Mouse (Mus musculus) heart, embryonic 15.5 days (tissue): Measurements from ENCODE around the gene Plac9b. TPM values are rescaled to one million over a fixed set of nuclear protein-coding genes. Genes with fewer than 3 reads are reported as not detected.
"Not testable (repeated sequence)": the region's sequence is repeated elsewhere in the genome, so short reads cannot be mapped to it uniquely, and the experiment has no call there.

Experiments used
- ATAC-seq: fragments of 200-750 bp; cut with Nextera tagmentation; replicated peaks from 2 replicates; pipeline ENCODE4 v1.8.0; 2017; ENCODE audit warnings: low read depth, moderate TSS enrichment; ENCODE audit not compliant: insufficient number of reproducible peaks, insufficient read depth, low FRiP score
- H3K27ac ChIP-seq: fragments of 300-500 bp; sonication (generic); 2 replicates; pipeline ENCODE4 v1.5.1; 2015; ENCODE audit warnings: mild to moderate bottlenecking, inconsistent platforms
- H3K27me3 ChIP-seq: fragments of 300-500 bp; sonication (generic); 2 replicates; pipeline ENCODE4 v1.6.1; 2015; ENCODE audit warnings: inconsistent platforms
- H3K36me3 ChIP-seq: fragments of 300-500 bp; sonication (generic); 2 replicates; pipeline ENCODE4 v1.6.1; 2015; ENCODE audit warnings: mild to moderate bottlenecking, inconsistent platforms
- H3K4me1 ChIP-seq: fragments of 300-500 bp; sonication (generic); replicated peaks from 2 replicates; pipeline ENCODE4 v1.6.1; 2015; ENCODE audit warnings: inconsistent platforms
- H3K4me2 ChIP-seq: fragments of 300-500 bp; sonication (generic); 2 replicates; pipeline ENCODE4 v1.6.1; 2015; ENCODE audit warnings: inconsistent platforms, mild to moderate bottlenecking, moderate library complexity
- H3K4me3 ChIP-seq: fragments of 300-500 bp; sonication (generic); 2 replicates; pipeline ENCODE4 v1.5.1; 2015; ENCODE audit warnings: mild to moderate bottlenecking, inconsistent platforms
- H3K9ac ChIP-seq: fragments of 300-500 bp; sonication (generic); 2 replicates; pipeline ENCODE4 v1.6.1; 2015; ENCODE audit warnings: mild to moderate bottlenecking, inconsistent platforms
- H3K9me3 ChIP-seq: fragments of 300-500 bp; sonication (generic); replicated peaks from 2 replicates; pipeline ENCODE4 v1.6.1; 2016; ENCODE audit warnings: inconsistent platforms
- WGBS: fragments of 180-500 bp; shearing (Covaris S2); methylation state at CpG from one replicate; pipeline ENCODE4 v1.1.7; 2015; ENCODE audit warnings: mixed read lengths; 5-methylcytosine and 5-hydroxymethylcytosine counted together
- polyA plus RNA-seq: library from polyadenylated mRNA; unstranded; fragments of >200 nt; fragmentation: Nextera tagmentation; extraction: Ambion mirVana; gene quantifications from 2 replicates; pipeline ENCODE4 v1.2.1, GENCODE M21; 2015

The Plac9b gene
- polyA plus RNA-seq, 1 experiment from 2014 or later: 19.4 TPM

- not testable (repeated sequence) for H3K27me3 ChIP-seq, H3K4me2 ChIP-seq, H3K4me3 ChIP-seq, H3K36me3 ChIP-seq, H3K4me1 ChIP-seq, ATAC-seq, H3K9me3 ChIP-seq, H3K9ac ChIP-seq, H3K27ac ChIP-seq
- no CpG with 5 or more reads among the region's 9 CpGs for WGBS
Observed at GRCm38 (mm10) chr14:26161156-26161555, 21.1 kb downstream of the Plac9b start.

GRCm38 (mm10) chr14:26156032-26156431 is 26.2 kb downstream of the Plac9b start:
- not testable (repeated sequence) for H3K9me3 ChIP-seq, H3K27ac ChIP-seq, H3K4me3 ChIP-seq, H3K9ac ChIP-seq, H3K27me3 ChIP-seq, H3K4me2 ChIP-seq, ATAC-seq, H3K4me1 ChIP-seq, H3K36me3 ChIP-seq
- WGBS: no CpG with 5 or more reads among the region's 7 CpGs

DNA sequence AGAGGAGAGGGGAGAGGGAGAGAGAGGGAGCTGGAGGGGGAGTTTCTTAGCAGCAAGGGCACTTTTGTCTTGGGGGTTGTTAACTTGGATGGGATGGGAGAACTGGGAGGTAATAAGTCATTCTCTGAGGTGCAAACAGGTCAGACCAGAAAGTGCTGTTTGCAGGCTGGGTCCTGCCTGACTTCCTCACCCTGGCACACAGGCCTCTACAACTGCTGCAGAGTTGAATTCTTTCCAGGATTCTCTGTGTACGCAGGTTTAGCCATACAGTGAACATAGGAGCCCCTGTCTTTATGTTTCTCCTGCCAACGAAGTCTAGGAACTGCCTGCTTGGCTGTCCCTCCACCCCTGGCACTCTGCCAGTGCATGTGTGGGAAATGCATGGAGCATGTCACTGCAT is 35.2 kb downstream of the Plac9b start:
- H3K4me1 ChIP-seq, H3K4me2 ChIP-seq, ATAC-seq, H3K27ac ChIP-seq, H3K27me3 ChIP-seq, H3K9me3 ChIP-seq, H3K36me3 ChIP-seq, H3K4me3 ChIP-seq, H3K9ac ChIP-seq: not testable (repeated sequence)
- no CpG with 5 or more reads among the region's 2 CpGs for WGBS

DNA sequence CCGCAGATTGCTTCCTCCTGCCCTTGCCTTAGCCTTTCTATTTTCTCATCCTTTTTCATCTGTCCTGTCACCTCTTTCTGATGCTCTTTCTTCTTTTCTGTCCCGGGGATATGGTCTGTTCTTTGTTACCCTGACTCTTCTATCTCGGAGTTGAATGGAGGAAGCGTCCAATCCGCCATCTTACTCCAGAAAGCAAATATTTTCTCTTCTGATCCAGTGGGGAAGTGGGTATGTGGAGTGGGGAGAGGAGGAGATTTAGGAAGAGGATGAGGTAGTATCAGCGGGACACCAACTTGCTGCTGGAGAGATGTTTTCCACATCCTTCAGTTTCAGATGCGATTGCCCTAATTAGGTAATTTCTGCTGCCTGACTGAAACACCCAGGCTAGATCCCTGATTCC is 63.2 kb downstream of the Plac9b start:
- H3K27ac ChIP-seq, ATAC-seq, H3K4me1 ChIP-seq, H3K9ac ChIP-seq, H3K4me2 ChIP-seq, H3K36me3 ChIP-seq, H3K27me3 ChIP-seq, H3K4me3 ChIP-seq, H3K9me3 ChIP-seq: not testable (repeated sequence)
- WGBS: no CpG with 5 or more reads among the region's 7 CpGs

DNA sequence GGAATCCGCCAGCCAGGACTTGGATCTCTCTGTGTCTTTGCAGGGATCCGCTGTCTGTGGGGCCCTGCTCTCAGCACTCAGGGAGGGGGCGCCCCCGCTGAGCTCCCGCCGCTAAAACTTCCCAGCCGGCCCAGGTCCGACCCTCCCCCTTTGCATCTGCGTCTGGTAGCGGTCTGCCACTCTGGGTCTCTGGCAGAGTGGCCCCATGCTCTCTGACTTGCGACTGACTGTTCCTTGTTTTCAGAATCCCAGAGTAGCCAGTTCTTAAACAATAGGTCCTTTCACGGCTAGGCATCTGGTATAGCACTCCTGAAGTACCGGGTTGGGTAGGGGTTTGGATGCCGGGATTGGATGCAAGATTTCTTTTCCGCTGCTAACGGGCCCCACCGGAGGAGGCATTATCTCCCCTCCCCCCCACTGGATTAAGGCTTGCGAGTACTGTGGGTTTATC is 63.7 kb downstream of the Plac9b start:
- not testable (repeated sequence) for H3K9me3 ChIP-seq, H3K27me3 ChIP-seq, H3K36me3 ChIP-seq, H3K4me2 ChIP-seq, H3K27ac ChIP-seq, H3K4me3 ChIP-seq, H3K9ac ChIP-seq, H3K4me1 ChIP-seq
- WGBS: no CpG with 5 or more reads among the region's 18 CpGs
- peak; percentile 53 for ATAC-seq

DNA sequence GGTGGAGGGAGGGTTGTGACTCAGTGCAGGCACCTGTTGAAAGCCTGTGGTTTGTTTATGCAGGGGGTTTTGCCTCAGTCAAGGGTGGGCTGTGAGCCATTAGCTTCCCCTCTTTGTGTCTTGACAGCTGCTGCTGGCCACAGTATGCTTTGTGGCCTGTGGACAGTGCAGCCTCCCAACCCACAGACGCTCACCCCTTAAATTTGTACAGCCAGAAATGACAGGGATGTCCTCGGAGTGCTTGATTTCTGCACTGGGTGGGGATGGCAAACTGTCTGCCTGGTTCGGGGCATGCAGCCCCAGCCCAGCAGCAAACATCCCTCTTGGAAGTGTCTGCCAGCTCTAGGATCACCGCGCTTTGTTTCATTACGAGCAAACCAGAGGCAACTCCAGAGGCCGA is 64.1 kb downstream of the Plac9b start, which contains the start of gene Duxbl2:
TSS of gene Duxbl2 (plus strand) at position 200 of the 400 bp plus-strand sequence.
- not testable (repeated sequence) for H3K4me1 ChIP-seq, ATAC-seq, H3K27me3 ChIP-seq, H3K4me2 ChIP-seq, H3K9ac ChIP-seq, H3K4me3 ChIP-seq, H3K36me3 ChIP-seq, H3K27ac ChIP-seq, H3K9me3 ChIP-seq
- no CpG with 5 or more reads among the region's 7 CpGs for WGBS

Other genes starting within 250 kb of the Plac9b start
- not detected in 2 replicates for gene Cphx1, start 244.2 kb downstream of the Plac9b start, polyA plus RNA-seq
- gene Duxbl1, start 203.9 kb downstream of the Plac9b start, polyA plus RNA-seq: 0.43 and 0.82 TPM in 2 replicates
- 17.0 and 23.9 TPM in 2 replicates for gene Gm9780, start 139.8 kb downstream of the Plac9b start, polyA plus RNA-seq
- gene Tmem254c, start 115.1 kb downstream of the Plac9b start, polyA plus RNA-seq: 15.8 and 21.7 TPM in 2 replicates
- not detected in 2 replicates for gene Cphx2, start 101.0 kb downstream of the Plac9b start, polyA plus RNA-seq
- not detected in 2 replicates for gene Cphx3, start 100.2 kb downstream of the Plac9b start, polyA plus RNA-seq
- 0.94 and 1.4 TPM in 2 replicates for gene Duxbl2, start 64.1 kb downstream of the Plac9b start, polyA plus RNA-seq
- gene Tmem254b, start 24.6 kb upstream of the Plac9b start, polyA plus RNA-seq: 20.9 and 23.9 TPM in 2 replicates
- gene Duxbl3, start 75.5 kb upstream of the Plac9b start, polyA plus RNA-seq: 0.20 and 0.57 TPM in 2 replicates